Mouse (Mus musculus) liver, embryonic 11.5 days (tissue): ENCODE measurements around the gene Gpr149. TPM values are rescaled to one million over a fixed set of nuclear protein-coding genes. Genes with fewer than 3 reads are reported as not detected.

Experiments
- ATAC-seq: fragments of 200-750 bp; cut with Nextera tagmentation; replicated peaks from 2 replicates; pipeline ENCODE4 v1.8.0; 2017; ENCODE audit warnings: moderate number of reproducible peaks, mild to moderate bottlenecking, moderate TSS enrichment, moderate library complexity; ENCODE audit not compliant: low FRiP score
- DNase-seq: peaks from one replicate; pipeline ENCODE4 v3.0.0-alpha.2; 2017; ENCODE audit warnings: low spot score
- H3K27ac ChIP-seq: fragments of 300-500 bp; sonication (generic); 2 replicates; pipeline ENCODE4 v1.5.1; 2014; ENCODE audit warnings: mild to moderate bottlenecking, low read depth, low read length, control low read depth
- H3K27me3 ChIP-seq: fragments of 300-500 bp; sonication (generic); replicated peaks from 2 replicates; pipeline ENCODE4 v1.6.1; 2014; ENCODE audit warnings: low read length, mixed read lengths; ENCODE audit not compliant: control insufficient read depth, insufficient read depth
- H3K36me3 ChIP-seq: fragments of 300-500 bp; sonication (generic); 2 replicates; pipeline ENCODE4 v1.6.1; 2014; ENCODE audit warnings: mild to moderate bottlenecking, low read length, moderate library complexity, mixed read lengths; ENCODE audit not compliant: control insufficient read depth, insufficient read depth
- H3K4me1 ChIP-seq: fragments of 300-500 bp; sonication (generic); replicated peaks from 2 replicates; pipeline ENCODE4 v1.6.1; 2014; ENCODE audit warnings: low read length, mixed read lengths; ENCODE audit not compliant: control insufficient read depth, insufficient read depth
- H3K4me2 ChIP-seq: fragments of 300-500 bp; sonication (generic); 2 replicates; pipeline ENCODE4 v1.6.1; 2014; ENCODE audit warnings: mild to moderate bottlenecking, control low read depth, moderate library complexity
- H3K4me3 ChIP-seq: fragments of 300-500 bp; sonication (generic); 2 replicates; pipeline ENCODE4 v1.5.1; 2014; ENCODE audit warnings: low read depth, low read length, control low read depth
- H3K9ac ChIP-seq: fragments of 300-500 bp; sonication (generic); 2 replicates; pipeline ENCODE4 v1.6.1; 2014; ENCODE audit warnings: low read depth, low read length, control low read depth
- H3K9me3 ChIP-seq: fragments of 300-500 bp; sonication (generic); 2 replicates; pipeline ENCODE4 v1.6.1; 2016; ENCODE audit warnings: low read length, inconsistent platforms, mixed read lengths; ENCODE audit not compliant: control insufficient read depth
- WGBS: fragments of 180-500 bp; shearing (Covaris S2); extraction: QIAGEN DNeasy Blood & Tissue Kit; methylation state at CpG from one replicate; pipeline ENCODE4 v1.1.7; 2014; 5-methylcytosine and 5-hydroxymethylcytosine counted together
- polyA plus RNA-seq: library from polyadenylated mRNA; unstranded; fragments of >200 nt; fragmentation: Nextera tagmentation; extraction: Ambion mirVana; gene quantifications from 2 replicates; pipeline ENCODE4 v1.2.1, GENCODE M21; 2014

Gene Gpr149
- polyA plus RNA-seq, 1 experiment from 2014 or later: not detected

DNA sequence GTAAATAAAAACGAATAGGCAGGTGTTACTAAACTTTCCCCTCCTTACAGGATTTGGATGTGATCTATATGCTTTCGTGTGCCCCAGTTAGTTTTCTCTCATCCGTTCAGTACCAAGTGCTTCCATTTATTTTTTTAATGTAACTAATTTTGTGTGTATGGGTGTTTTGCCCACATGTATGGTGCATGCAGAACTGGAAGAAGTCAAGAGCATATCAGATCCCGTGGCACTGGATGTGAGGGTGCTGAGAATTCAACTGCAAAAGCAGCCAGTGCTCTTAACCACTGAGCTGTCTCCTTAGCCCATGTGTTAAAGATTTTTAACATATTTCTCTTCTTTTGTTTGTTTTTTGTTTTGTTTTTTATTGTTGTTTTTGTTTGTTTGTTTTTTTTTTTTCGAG is 77.3 kb downstream of the Gpr149 start:
- H3K27me3 ChIP-seq: no peaks in the 10 kb centered on the region
- no peak overlapping the region for H3K4me3 ChIP-seq
- H3K36me3 ChIP-seq: no peaks in the 10 kb centered on the region
- no peaks in the 10 kb centered on the region for H3K9me3 ChIP-seq
- H3K27ac ChIP-seq: no peak overlapping the region
- no peak for ATAC-seq
- DNase-seq: no peak
- H3K4me1 ChIP-seq: no peaks in the 10 kb centered on the region
- no peak overlapping the region for H3K4me2 ChIP-seq
- H3K9ac ChIP-seq: no peak overlapping the region
- WGBS: 65% methylated on average over 5 of the region's 5 CpGs

DNA sequence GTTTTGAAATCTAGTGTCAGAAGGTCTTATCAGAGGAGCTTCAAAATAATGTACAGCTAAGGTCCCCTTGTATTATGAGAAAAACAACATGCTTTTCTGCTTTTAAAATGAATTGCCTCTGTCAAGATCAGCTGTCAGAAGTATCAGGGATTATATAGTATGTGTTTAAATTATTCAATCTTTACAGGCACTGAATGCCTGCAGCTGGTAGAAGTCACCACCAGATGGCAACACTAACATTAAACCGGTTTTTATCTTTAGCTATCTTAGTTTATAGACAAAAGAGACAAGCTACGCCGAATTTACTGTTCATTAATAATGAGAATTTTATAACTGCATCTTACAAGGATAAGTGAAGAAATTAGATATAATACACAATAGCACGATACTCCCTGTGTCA is 77.8 kb downstream of the Gpr149 start:
- no peak overlapping the region for H3K9ac ChIP-seq
- WGBS: 40% methylated on average over 4 of the region's 4 CpGs
- H3K9me3 ChIP-seq: no peaks in the 10 kb centered on the region
- no peak overlapping the region for H3K4me3 ChIP-seq
- no peak for DNase-seq
- no peaks in the 10 kb centered on the region for H3K27me3 ChIP-seq
- H3K4me2 ChIP-seq: no peak overlapping the region
- H3K4me1 ChIP-seq: no peaks in the 10 kb centered on the region
- ATAC-seq: no peak
- H3K27ac ChIP-seq: no peak overlapping the region
- H3K36me3 ChIP-seq: no peaks in the 10 kb centered on the region

DNA sequence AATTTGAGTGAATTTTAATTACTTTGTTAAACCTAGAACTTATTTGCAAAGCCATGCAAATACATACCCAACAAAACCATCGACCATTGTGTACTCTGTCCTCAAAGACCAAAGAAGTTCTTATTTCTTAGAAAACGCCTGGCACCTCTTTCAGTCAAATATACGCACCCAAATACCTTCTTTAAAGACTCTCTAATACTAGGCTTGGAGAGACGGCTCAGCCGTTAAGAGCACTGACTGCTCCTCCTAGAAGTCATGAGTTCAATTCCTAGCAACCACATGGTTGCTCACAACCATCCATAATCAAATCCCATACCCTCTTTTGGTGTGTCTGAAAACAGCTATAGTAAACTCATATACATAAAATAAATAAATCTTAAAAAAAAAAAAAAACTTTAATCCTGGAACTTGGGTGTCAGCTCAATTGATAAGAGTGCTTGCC is 97.7 kb downstream of the Gpr149 start:
- Histone ChIP-seq H3K36me3 (no peaks in the 10 kb centered on the region), H3K9me3 (no peaks in the 10 kb centered on the region), H3K4me3 (peak overlapping the region; percentile 90), H3K9ac (no peak overlapping the region), H3K4me1 (peaks cover 8% of the 10 kb centered on the region), H3K4me2 (peak overlapping the region; percentile 76), H3K27ac (no peak overlapping the region), H3K27me3 (no peaks in the 10 kb centered on the region)
- WGBS: 46% methylated on average over 5 of the region's 5 CpGs
- DNase-seq: no peak
- ATAC-seq: no peak; the same call in 1 of the 2 replicates

DNA sequence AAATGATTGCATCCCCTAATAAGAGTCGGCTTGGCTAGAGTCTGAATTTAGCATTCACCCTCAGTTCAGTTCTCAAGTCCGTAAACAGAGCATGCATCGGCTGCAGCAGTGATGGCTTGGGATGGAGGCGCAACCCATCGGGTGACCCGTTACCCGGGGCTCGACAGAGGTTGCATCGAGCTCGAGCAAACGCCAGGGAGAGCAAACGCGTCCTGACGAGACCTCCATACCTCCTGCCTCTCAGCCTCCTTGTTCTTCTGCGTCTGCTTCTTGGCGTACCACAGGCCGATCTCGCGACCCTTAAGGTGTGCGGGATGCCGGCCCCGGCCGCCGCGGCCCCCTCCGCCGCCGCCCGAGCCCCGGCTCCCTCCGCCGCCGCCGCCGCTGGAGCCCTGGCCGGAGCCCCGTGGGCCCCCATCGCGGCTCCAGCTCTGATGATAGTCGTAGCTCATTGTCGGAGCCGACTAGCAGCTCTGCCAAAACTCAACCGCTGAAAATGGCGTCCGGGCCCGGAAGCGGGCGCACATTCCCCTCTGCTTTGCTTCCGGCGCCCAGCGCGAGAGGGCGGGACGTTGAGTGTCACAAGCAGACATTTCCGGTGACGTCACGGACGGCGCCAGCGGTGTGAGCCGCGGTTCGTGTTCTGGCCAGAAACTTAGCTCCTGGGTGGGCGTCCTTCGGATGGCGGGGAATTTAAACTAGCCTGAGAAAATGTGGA is 98.3 kb downstream of the Gpr149 start, which contains the start of gene Dhx36:
Dhx36 (minus strand) TSS at position 517 of the 718 bp plus-strand sequence.
- H3K4me3 ChIP-seq: peak within 1 kb of the TSS; percentile 90
- H3K4me1 ChIP-seq: peaks cover 8% of the 10 kb centered on the region
- H3K9me3 ChIP-seq: no peaks in the 10 kb centered on the region
- no peaks in the 10 kb centered on the region; the same call in 1 of the 2 replicates for H3K36me3 ChIP-seq
- ATAC-seq: peak; percentile 97
- H3K27ac ChIP-seq: peak within 1 kb of the TSS; percentile 79
- WGBS: under 1% methylated on average over 66 of the region's 66 CpGs
- peak; percentile 91 for DNase-seq
- H3K9ac ChIP-seq: peak within 1 kb of the TSS; percentile 89
- H3K27me3 ChIP-seq: no peaks in the 10 kb centered on the region
- H3K4me2 ChIP-seq: peak within 1 kb of the TSS; percentile 76

DNA sequence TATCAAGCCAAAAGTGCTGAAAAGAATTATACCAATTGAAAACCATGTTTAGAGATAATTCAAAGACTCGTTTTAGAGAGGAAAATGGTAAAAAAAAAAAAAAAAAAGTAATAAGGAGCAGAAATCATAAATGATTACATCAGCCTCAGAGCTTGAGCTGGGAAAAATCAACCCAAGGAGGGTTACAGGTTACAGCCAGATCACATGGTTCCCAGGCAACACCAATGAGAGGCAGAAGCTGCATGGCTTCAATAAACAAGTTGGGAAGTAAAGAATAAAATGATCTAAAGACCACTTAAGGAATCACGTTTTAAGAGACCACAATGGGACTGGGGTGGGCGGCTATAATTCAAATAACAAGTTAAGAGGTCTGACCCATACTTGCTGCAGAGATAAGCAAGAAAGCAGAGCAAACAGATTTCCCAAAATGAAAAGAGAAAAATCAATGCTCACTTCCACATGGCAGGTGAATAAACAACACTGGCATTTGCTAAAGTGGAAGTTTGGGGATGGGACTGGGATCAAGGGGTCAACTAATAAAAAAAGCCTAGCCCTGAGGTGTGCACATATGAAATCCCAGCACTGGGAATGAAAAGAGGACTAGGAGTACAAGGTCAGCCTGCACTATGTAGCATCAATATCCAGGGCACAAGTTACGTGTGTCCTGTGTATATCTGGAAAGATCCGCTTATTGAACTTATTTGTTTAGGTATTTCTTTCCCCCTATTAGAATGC is 99.6 kb downstream of the Gpr149 start:
- WGBS: 60% methylated on average over 5 of the region's 5 CpGs
- Histone ChIP-seq H3K9ac (peak overlapping the region; percentile 30; the same call in 1 of the 2 replicates), H3K27ac (no peak overlapping the region)

DNA sequence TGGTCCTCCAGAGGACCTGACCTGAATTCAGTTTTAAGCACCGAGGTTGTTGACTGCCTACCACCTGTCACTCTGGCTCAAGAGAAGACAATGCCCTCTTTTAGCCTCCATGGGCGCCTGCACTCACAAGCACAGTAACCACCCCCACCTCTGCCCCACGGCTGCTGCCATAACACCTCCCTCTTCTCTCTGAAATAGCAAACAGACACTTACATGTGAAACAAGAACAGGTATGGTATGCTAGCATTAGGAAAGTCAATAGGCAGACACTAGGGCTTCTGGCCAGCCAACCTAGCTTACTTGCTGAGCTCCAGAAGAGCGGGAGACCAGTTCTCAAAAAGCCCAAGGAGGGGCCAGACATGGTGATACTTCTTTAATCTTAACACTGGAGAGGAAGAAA is 105.6 kb downstream of the Gpr149 start:
- DNase-seq (no peak), ATAC-seq (no peak)
- Histone ChIP-seq H3K9me3 (no peaks in the 10 kb centered on the region), H3K4me1 (no peaks in the 10 kb centered on the region), H3K27me3 (no peaks in the 10 kb centered on the region), H3K9ac (no peak overlapping the region), H3K4me3 (no peak overlapping the region), H3K27ac (no peak overlapping the region), H3K4me2 (no peak overlapping the region), H3K36me3 (peaks cover 8% of the 10 kb centered on the region; the same call in 1 of the 2 replicates)
- 79% methylated on average over 4 of the region's 4 CpGs for WGBS

More for the DNA sequence above, 99.6 kb downstream of the Gpr149 start:
- peaks cover 8% of the 10 kb centered on the region for H3K4me1 ChIP-seq
- no peaks in the 10 kb centered on the region; the same call in 1 of the 2 replicates for H3K36me3 ChIP-seq
- ATAC-seq: peak; percentile 27; the same call in 1 of the 2 replicates
- peak overlapping the region; percentile 76 for H3K4me2 ChIP-seq
- no peak for DNase-seq
- no peaks in the 10 kb centered on the region for H3K27me3 ChIP-seq
- H3K4me3 ChIP-seq: peak overlapping the region; percentile 90
- no peaks in the 10 kb centered on the region for H3K9me3 ChIP-seq

DNA sequence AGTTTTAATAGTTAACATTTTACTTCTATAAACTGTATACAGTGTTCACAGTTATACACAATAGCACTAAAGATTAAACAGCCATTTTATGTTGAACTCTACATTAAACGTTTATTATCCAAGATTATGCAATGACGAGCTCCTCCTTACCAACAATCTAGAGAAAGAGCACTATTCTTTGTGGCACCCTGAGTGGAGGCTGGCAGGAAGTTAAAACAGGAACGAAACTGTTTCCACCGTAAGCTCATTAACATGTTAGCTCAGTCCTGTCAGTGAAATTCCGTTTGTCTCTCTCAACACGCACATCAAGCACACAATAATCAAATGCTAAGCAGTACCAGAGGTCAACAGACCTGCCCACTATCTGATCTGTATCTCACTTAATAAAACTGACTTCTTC is 112.4 kb downstream of the Gpr149 start:
- Histone ChIP-seq H3K4me3 (no peak overlapping the region), H3K4me2 (no peak overlapping the region), H3K27me3 (no peaks in the 10 kb centered on the region), H3K27ac (no peak overlapping the region), H3K4me1 (no peaks in the 10 kb centered on the region), H3K36me3 (peaks cover 17% of the 10 kb centered on the region), H3K9me3 (no peaks in the 10 kb centered on the region), H3K9ac (no peak overlapping the region)
- DNase-seq (no peak), ATAC-seq (no peak)
- WGBS: 81% methylated on average over 6 of the region's 6 CpGs

DNA sequence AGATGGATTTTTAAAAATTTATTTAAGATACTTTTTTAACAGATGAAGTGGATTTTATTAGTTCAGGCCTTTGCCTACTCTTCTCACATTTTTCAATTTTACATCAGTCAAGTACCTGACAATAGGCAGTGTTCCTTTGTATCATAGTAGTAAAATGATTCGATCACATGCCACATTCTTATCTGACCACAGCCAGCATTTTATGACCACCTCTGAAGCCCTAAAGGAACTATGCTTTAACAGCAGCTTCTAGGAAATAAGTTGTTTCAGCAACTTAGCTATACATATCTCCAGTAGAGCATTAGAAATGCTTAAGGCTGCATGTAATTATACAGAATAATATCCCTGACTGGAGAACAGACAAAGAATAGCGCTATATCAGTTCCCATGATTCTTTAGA is 120.6 kb downstream of the Gpr149 start:
- DNase-seq (no peak), ATAC-seq (no peak)
- H3K27me3 ChIP-seq: no peaks in the 10 kb centered on the region
- H3K9me3 ChIP-seq: no peaks in the 10 kb centered on the region
- H3K4me3 ChIP-seq: no peak overlapping the region
- H3K9ac ChIP-seq: no peak overlapping the region
- H3K27ac ChIP-seq: no peak overlapping the region
- H3K4me1 ChIP-seq: no peaks in the 10 kb centered on the region
- H3K36me3 ChIP-seq: peaks cover 13% of the 10 kb centered on the region
- 90% methylated on average over 2 of the region's 2 CpGs for WGBS
- no peak overlapping the region for H3K4me2 ChIP-seq
